In the genomic region with DNA sequence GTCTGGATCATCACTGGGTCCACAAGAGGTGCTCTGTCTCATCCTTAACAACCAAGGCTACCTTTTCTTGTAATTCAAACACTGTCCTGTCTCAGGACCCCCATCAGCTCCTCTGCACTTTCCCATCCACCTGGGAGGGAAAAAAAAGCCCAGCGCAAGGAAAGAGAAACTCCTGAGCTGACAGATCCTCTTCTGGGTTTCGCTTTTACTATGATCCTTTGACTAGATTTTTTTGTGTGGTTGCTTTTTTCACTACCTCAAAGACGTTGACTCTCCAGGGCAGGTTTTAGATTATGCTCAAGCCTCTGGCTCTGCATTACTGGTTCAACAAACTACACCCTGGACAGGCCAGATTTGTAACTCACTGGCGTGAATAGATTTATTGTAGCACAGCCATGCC, we compare ENCODE assay signal across 35 mouse cellular contexts. TPM values are rescaled to one million over a fixed set of nuclear protein-coding genes. Genes with fewer than 3 reads are reported as not detected.
A peak's percentile ranks its signal among the peaks of the same experiment; 100 is the strongest.
DNase-seq lines count a peak whose midpoint lies in the region; TF ChIP-seq lines count a peak whose summit lies in the region.
"Had no signal": no experiment of that assay in that cellular context is flagged by ENCODE, and none has a peak within 500 bp of the region (broad histone marks: within the 10 kb centered on the region; RNA-seq: fewer than 3 reads in every experiment).

No protein-coding gene starts in this region.

- in situ Hi-C loops in CH12.LX (cut with MboI; ENCODE audit: low pct_ligation_motif_present, low pct_unique_long_range_greater_than_20kb, low sequenced_read_pairs): no loop called here

- H3K9ac ChIP-seq in CH12.LX (ENCODE audit: insufficient read depth, low read depth): no peak overlapping the region
- H3K9ac ChIP-seq: embryonic facial prominence, embryonic 12.5 days; embryonic facial prominence, embryonic 15.5 days; forebrain, postnatal 0 days; heart, embryonic 12.5 days; heart, embryonic 15.5 days; hindbrain, embryonic 13.5 days had no signal

- TF ChIP-seq POLR2A in CH12.LX (IDR thresholded peaks at IDR 0.05; ENCODE audit: low read depth, low read length): no peak

- H3K4me2 ChIP-seq in CH12.LX (ENCODE audit: insufficient read depth, low read depth, poor library complexity, severe bottlenecking): peak overlapping the region; percentile 97
- H3K4me2 ChIP-seq: embryonic facial prominence, embryonic 12.5 days; embryonic facial prominence, embryonic 15.5 days; heart, embryonic 12.5 days; heart, embryonic 15.5 days; hindbrain, embryonic 13.5 days had no signal

- peak; percentile 33 for DNase-seq in heart, adult 11 months
- no peak for DNase-seq in heart, adult 8-10 months (ENCODE audit: low spot score)
- DNase-seq in lung, postnatal 36 days: peak; percentile 6
- no peak for DNase-seq in lung, postnatal 25 days (ENCODE audit: low spot score)
- DNase-seq in CH12.LX (ENCODE audit: extremely low read depth): peak; percentile 62
- peak; percentile 38 for DNase-seq in induced T-regulatory cell, adult 2 months (ENCODE audit: low read depth)
- DNase-seq in cerebellum, adult 11-12 months: no peak
- no peak for DNase-seq in layer of hippocampus, postnatal 14 days (ENCODE audit: low spot score in 2 of 2)
- DNase-seq: adrenal gland, postnatal 10 days; adrenal gland, postnatal 36 days; cerebellum, adult 2 months; cerebellum, postnatal 10 days; cerebellum, postnatal 36 days; forebrain, postnatal 0 days; gastrocnemius, postnatal 10 days; gastrocnemius, postnatal 36 days; heart, postnatal 10 days; heart, postnatal 36 days had no signal

- H3K9me3 ChIP-seq in CH12.LX (replicated peaks; ENCODE audit: low read length): no peaks in the 10 kb centered on the region
- H3K9me3 ChIP-seq: embryonic facial prominence, embryonic 12.5 days; embryonic facial prominence, embryonic 15.5 days; heart, embryonic 12.5 days; heart, embryonic 15.5 days; hindbrain, embryonic 10.5 days; hindbrain, embryonic 13.5 days had no signal

- no peak for TF ChIP-seq CTCF in CH12.LX (conservative IDR thresholded peaks at IDR 0.05 in 1 of 2, IDR thresholded peaks at IDR 0.05 in 1 of 2; ENCODE audit: low read depth in 2 of 2, low read length in 2 of 2)

- peak; percentile 95 for TF ChIP-seq EP300 in CH12.LX (IDR thresholded peaks at IDR 0.05; ENCODE audit: low read length)

- no peaks in the 10 kb centered on the region for H3K79me2 ChIP-seq in CH12.LX (replicated peaks; ENCODE audit: control insufficient read depth, extremely low read depth, insufficient read depth, poor library complexity, severe bottlenecking)

- H3K4me3 ChIP-seq in CH12.LX (replicated peaks in 1 of 3; ENCODE audit: low read depth in 2 of 3, low read length in 2 of 3, poor library complexity in 1 of 3): peak overlapping the region in 1 of 3 experiments; percentile 21
- H3K4me3 ChIP-seq: embryonic facial prominence, embryonic 12.5 days; embryonic facial prominence, embryonic 15.5 days; heart, embryonic 12.5 days; heart, embryonic 15.5 days; hindbrain, embryonic 10.5 days; hindbrain, embryonic 13.5 days had no signal

- no peaks in the 10 kb centered on the region for H3K36me3 ChIP-seq in CH12.LX (replicated peaks in 1 of 2; ENCODE audit: control insufficient read depth in 1 of 2, insufficient read depth in 1 of 2, low read length in 1 of 2)
- H3K36me3 ChIP-seq: embryonic facial prominence, embryonic 12.5 days; embryonic facial prominence, embryonic 15.5 days; heart, embryonic 12.5 days; heart, embryonic 15.5 days; hindbrain, embryonic 10.5 days; hindbrain, embryonic 13.5 days had no signal

- no peak overlapping the region for H3K27ac ChIP-seq in CH12.LX (ENCODE audit: insufficient read depth, low read depth)
- H3K27ac ChIP-seq: embryonic facial prominence, embryonic 12.5 days; embryonic facial prominence, embryonic 15.5 days; heart, embryonic 15.5 days; hindbrain, embryonic 10.5 days; hindbrain, embryonic 13.5 days had no signal

- dilution Hi-C loops in CH12.LX (cut with MboI; ENCODE audit: extremely low pct_ligation_motif_present, extremely low pct_unique_long_range_greater_than_20kb, low sequenced_read_pairs): no loop called here

- H3K27me3 ChIP-seq in CH12.LX (replicated peaks): no peaks in the 10 kb centered on the region
- H3K27me3 ChIP-seq: embryonic facial prominence, embryonic 12.5 days; embryonic facial prominence, embryonic 15.5 days; heart, embryonic 12.5 days; heart, embryonic 15.5 days; hindbrain, embryonic 13.5 days had no signal

- H3K4me1 ChIP-seq in CH12.LX (ENCODE audit: control insufficient read depth in 1 of 2, insufficient read depth in 2 of 2): peaks cover 3 to 14% of the 10 kb centered on the region in 2 experiments; a peak in 3 of 4 replicates
- H3K4me1 ChIP-seq: embryonic facial prominence, embryonic 12.5 days; embryonic facial prominence, embryonic 15.5 days; heart, embryonic 12.5 days; heart, embryonic 15.5 days; hindbrain, embryonic 10.5 days; hindbrain, embryonic 13.5 days had no signal

- no peak; the same call in 1 of the 2 replicates for TF ChIP-seq RAD21 in CH12.LX (IDR thresholded peaks at IDR 0.05; ENCODE audit: low read depth, low read length)

TF ChIP-seq in CH12.LX, 34 proteins besides CTCF, POLR2A, EP300 and RAD21:
- TF ChIP-seq MAFK (IDR thresholded peaks at IDR 0.05; ENCODE audit: insufficient replicate concordance, low read length) (peak; percentile 73; the same call in 1 of the 2 replicates), BHLHE40 (IDR thresholded peaks at IDR 0.05; ENCODE audit: low read depth, low read length) (peak; percentile 32; the same call in 1 of the 2 replicates), RCOR1 (conservative IDR thresholded peaks at IDR 0.05; ENCODE audit: low read depth, low read length) (peak; percentile 82; the same call in 1 of the 2 replicates), JUND (conservative IDR thresholded peaks at IDR 0.05; ENCODE audit: low read depth, low read length) (peak; percentile 65), MYC (IDR thresholded peaks at IDR 0.05; ENCODE audit: low read depth, low read length) (no peak), IRF4 (IDR thresholded peaks at IDR 0.05; ENCODE audit: low read depth, low read length) (peak; percentile 96), POLR2AphosphoS2 (IDR thresholded peaks at IDR 0.05; ENCODE audit: low read depth, low read length) (no peak), ZC3H11A (IDR thresholded peaks at IDR 0.05; ENCODE audit: low read depth, low read length) (no peak), JUN (IDR thresholded peaks at IDR 0.05; ENCODE audit: insufficient read depth, low read depth, low read length) (peak; percentile 54; the same call in 1 of the 2 replicates), MEF2A (IDR thresholded peaks at IDR 0.05; ENCODE audit: borderline replicate concordance, low read depth, low read length) (peak; percentile 37; the same call in 1 of the 2 replicates), ZNF384 (IDR thresholded peaks at IDR 0.05; ENCODE audit: low read depth, low read length) (peak; percentile 93), NRF1 (IDR thresholded peaks at IDR 0.05; ENCODE audit: low read depth, low read length) (no peak), ZKSCAN1 (IDR thresholded peaks at IDR 0.05; ENCODE audit: borderline replicate concordance, low read depth, low read length) (no peak), GABPA (IDR thresholded peaks at IDR 0.05; ENCODE audit: insufficient replicate concordance, low read depth, low read length) (no peak), UBTF (IDR thresholded peaks at IDR 0.05; ENCODE audit: low read depth, low read length) (no peak), ETS1 (conservative IDR thresholded peaks at IDR 0.05; ENCODE audit: low read depth, low read length) (peak; percentile 55), TCF12 (IDR thresholded peaks at IDR 0.05; ENCODE audit: low read depth, low read length) (peak; percentile 73), NELFE (IDR thresholded peaks at IDR 0.05; ENCODE audit: low read depth, low read length) (no peak)

RNA-seq across cellular contexts. Expression of gene Gm12169, which starts 6.1 kb away (rescaled TPM):
- total RNA-seq in heart, adult 8-10 months (2022): not detected
- total RNA-seq in CH12.LX (2012; rRNA removed): not detected in 2 replicates
- not detected in 2 replicates for total RNA-seq in CH12.LX (2014; rRNA removed)
- not detected in 2 replicates for polyA plus RNA-seq in CH12.LX (2012; ENCODE audit: insufficient read length, low read depth)
- not detected for total RNA-seq in layer of hippocampus, postnatal 14 days (2021)
- total RNA-seq: adrenal gland, adult 18-20 months; adrenal gland, postnatal 10 days; adrenal gland, postnatal 36 days; ES-E14; forebrain, postnatal 0 days; gastrocnemius, adult 18-20 months; gastrocnemius, postnatal 10 days; gastrocnemius, postnatal 36 days; granulocyte monocyte progenitor cell, adult 5-6 weeks; heart, postnatal 10 days; heart, postnatal 36 days had no signal
- polyA plus RNA-seq: C2C12; cerebellum, adult 2 months; cortical plate, adult 2 months; embryonic facial prominence, embryonic 12.5 days; embryonic facial prominence, embryonic 15.5 days; forebrain, embryonic 11.5 days; forebrain, embryonic 14.5 days; forebrain, postnatal 0 days; heart, embryonic 12.5 days; heart, embryonic 15.5 days; hindbrain, embryonic 10.5 days; hindbrain, embryonic 13.5 days; hindbrain, embryonic 16.5 days; intestine, embryonic 16.5 days had no signal

RNA-seq across cellular contexts. Expression of gene BC053393, which starts 41.2 kb away (rescaled TPM):
- under 1 TPM in 1 of 4 experiments, not detected in 3; 0.17 TPM for total RNA-seq in heart, adult 8-10 months (2022)
- total RNA-seq in CH12.LX (2012; rRNA removed): not detected in 2 replicates
- total RNA-seq in CH12.LX (2014; rRNA removed): not detected in 2 replicates
- polyA plus RNA-seq in CH12.LX (2012; ENCODE audit: insufficient read length, low read depth): not detected in 2 replicates
- total RNA-seq in layer of hippocampus, postnatal 14 days (2021): not detected
- total RNA-seq: adrenal gland, adult 18-20 months; adrenal gland, postnatal 10 days; adrenal gland, postnatal 36 days; ES-E14; forebrain, postnatal 0 days; gastrocnemius, adult 18-20 months; gastrocnemius, postnatal 10 days; gastrocnemius, postnatal 36 days; granulocyte monocyte progenitor cell, adult 5-6 weeks; heart, postnatal 10 days; heart, postnatal 36 days had no signal
- polyA plus RNA-seq: C2C12; CD4-positive, CD25-positive, alpha-beta regulatory T cell, adult 4 months; cerebellum, adult 2 months; cortical plate, adult 2 months; embryonic facial prominence, embryonic 12.5 days; embryonic facial prominence, embryonic 15.5 days; forebrain, embryonic 11.5 days; forebrain, embryonic 14.5 days; hindbrain, embryonic 10.5 days; hindbrain, embryonic 13.5 days; hindbrain, embryonic 16.5 days; intestine, embryonic 16.5 days had no signal

Comparison
In these comparisons a context has a peak if more than half of its experiments do, and no peak if none do; other contexts are left out.
1. DNase-seq: peak in heart, adult 11 months (single experiment), lung, postnatal 36 days (single experiment), CH12.LX (single experiment) and induced T-regulatory cell, adult 2 months (single experiment); none in heart, adult 8-10 months (single experiment), lung, postnatal 25 days (single experiment), cerebellum, adult 11-12 months (single experiment) and layer of hippocampus, postnatal 14 days (0 of 2).